Mouse (Mus musculus): Measurements from ENCODE around the gene Nup54. TPM values are rescaled to one million over a fixed set of nuclear protein-coding genes. Genes with fewer than 3 reads are reported as not detected.

Gene Nup54
- polyA plus RNA-seq (2015; fragmentation: Nextera tagmentation; extraction: Ambion mirVana), result 42.8 and 43.5 TPM in 2 replicates

DNA sequence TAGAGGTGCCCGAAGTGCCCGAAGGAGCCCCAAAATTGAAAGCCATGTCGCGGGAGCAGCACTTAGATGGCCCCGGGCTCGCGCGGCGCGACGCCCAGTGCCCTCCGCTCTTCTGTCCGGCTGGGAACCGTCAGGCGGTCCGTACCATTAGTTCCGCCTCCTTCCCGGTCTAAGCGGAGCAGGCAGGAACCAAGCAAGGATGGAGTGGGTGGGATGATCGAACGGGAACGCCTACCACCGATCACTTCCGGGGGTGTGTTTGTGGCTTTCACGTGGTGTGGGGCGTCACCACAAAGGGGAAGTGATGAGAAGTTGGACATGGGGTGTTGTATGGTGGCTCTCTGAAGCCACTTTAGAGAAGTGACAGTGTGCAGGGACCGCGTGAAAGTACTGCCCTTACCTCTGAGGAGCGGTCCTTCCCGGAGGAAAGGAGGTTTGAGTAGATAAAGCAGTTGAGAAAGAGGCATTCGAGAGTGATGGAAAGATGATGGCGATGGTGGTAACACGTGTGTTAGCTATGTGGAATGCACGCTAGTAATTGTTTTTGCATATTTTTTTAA lies at the start of gene Nup54:
Gene Nup54 (minus strand): TSS at position 195 of the 560 bp plus-strand sequence.
- ATAC-seq (ENCODE audit: insufficient read depth, low FRiP score, low read depth), result peak; percentile 99
- WGBS, result under 1% methylated on average over 34 of the region's 34 CpGs
- H3K27me3 ChIP-seq (replicated peaks), result no peaks in the 10 kb centered on the region

DNA sequence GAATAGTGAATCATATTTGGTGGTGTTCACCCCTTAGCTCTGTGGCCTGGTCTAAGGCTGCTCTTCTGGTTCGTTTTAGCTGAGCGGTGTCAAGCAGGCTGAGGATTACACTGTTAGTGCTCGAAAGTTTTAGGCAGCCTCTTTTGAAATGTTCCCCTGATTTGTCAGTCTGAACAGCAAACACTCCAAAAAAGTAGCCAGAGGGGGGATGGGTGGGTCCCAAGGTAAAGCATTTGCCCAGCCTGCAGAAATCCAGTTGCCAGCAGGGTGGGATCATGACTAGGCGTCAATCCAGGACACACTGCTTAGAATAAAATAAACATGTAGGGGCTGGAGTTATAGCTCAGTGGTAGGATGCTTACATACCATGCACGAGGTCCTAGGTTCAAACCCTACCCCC lies 37.8 kb upstream of the Nup54 start:
- Histone ChIP-seq H3K9ac (no peak overlapping the region), H3K27ac (no peak overlapping the region), H3K36me3 (no peaks in the 10 kb centered on the region), H3K4me3 (replicated peaks) (no peak overlapping the region), H3K9me3 (no peaks in the 10 kb centered on the region), H3K4me1 (0 out of 2 replicates have a peak, but pooled peaks cover 3% of the 10 kb centered on the region), H3K4me2 (no peak overlapping the region), H3K27me3 (replicated peaks) (no peaks in the 10 kb centered on the region)
- 51% methylated on average over 5 of the region's 5 CpGs for WGBS
- ATAC-seq (ENCODE audit: insufficient read depth, low FRiP score, low read depth), result no peak

More for the DNA sequence above, at the start of gene Nup54:
- Histone ChIP-seq H3K27ac (peak within 1 kb of the TSS; percentile 85), H3K4me3 (replicated peaks) (peak within 1 kb of the TSS; percentile 99), H3K36me3 (no peaks in the 10 kb centered on the region), H3K9me3 (no peaks in the 10 kb centered on the region), H3K4me1 (no peaks in the 10 kb centered on the region), H3K4me2 (peak within 1 kb of the TSS; percentile 81), H3K9ac (peak within 1 kb of the TSS; percentile 89)

- Histone ChIP-seq H3K9ac (no peak overlapping the region), H3K4me1 (peaks cover 7% of the 10 kb centered on the region; the same call in 1 of the 2 replicates), H3K27ac (no peak overlapping the region; the same call in 1 of the 2 replicates), H3K9me3 (no peaks in the 10 kb centered on the region), H3K4me2 (no peak overlapping the region), H3K27me3 (replicated peaks) (no peaks in the 10 kb centered on the region), H3K36me3 (no peaks in the 10 kb centered on the region), H3K4me3 (replicated peaks) (no peak overlapping the region)
- no peak for ATAC-seq (ENCODE audit: insufficient read depth, low FRiP score, low read depth)
- 86% methylated on average over 4 of the region's 4 CpGs for WGBS
Measured at GRCm38 (mm10) chr5:92471531-92471930, 36.5 kb upstream of the Nup54 start.

- H3K27ac ChIP-seq, result no peak overlapping the region
- 88% methylated on average over 18 of the region's 18 CpGs for WGBS
Measured at GRCm38 (mm10) chr5:92469201-92470130, 34.4 kb upstream of the Nup54 start.

DNA sequence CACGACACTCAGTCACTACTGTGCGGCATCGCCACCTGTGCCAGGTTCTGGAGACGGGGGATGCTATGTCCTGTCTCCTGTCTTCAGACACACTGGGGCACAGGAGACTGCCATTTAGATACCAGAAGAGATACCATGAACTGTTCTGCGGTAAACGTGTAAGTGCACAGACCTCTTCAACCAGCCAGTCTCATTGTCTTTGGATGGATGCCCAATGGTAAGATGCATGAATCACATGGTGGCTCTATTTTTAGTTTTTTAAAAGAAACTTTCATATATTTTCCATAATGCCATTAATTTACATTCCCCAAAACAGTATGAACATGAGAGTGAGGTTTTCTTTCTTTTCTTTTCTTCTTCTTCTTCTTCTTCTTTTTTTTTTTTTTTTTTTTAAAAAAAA lies 33.2 kb upstream of the Nup54 start:
- no peak overlapping the region for H3K27ac ChIP-seq
- H3K4me2 ChIP-seq, result no peak overlapping the region
- no peak overlapping the region for H3K4me3 ChIP-seq (replicated peaks)
- H3K27me3 ChIP-seq (replicated peaks), result no peaks in the 10 kb centered on the region
- WGBS, result 86% methylated on average over 6 of the region's 6 CpGs
- ATAC-seq (ENCODE audit: insufficient read depth, low FRiP score, low read depth), result no peak
- no peaks in the 10 kb centered on the region for H3K9me3 ChIP-seq
- H3K4me1 ChIP-seq, result peaks cover 7% of the 10 kb centered on the region; the same call in 1 of the 2 replicates
- H3K36me3 ChIP-seq, result no peaks in the 10 kb centered on the region
- no peak overlapping the region for H3K9ac ChIP-seq

More at GRCm38 (mm10) chr5:92469201-92470130, 34.4 kb upstream of the Nup54 start:
- no peak overlapping the region for H3K4me3 ChIP-seq (replicated peaks)
- ATAC-seq (ENCODE audit: insufficient read depth, low FRiP score, low read depth), result no peak
- H3K4me2 ChIP-seq, result no peak overlapping the region
- no peaks in the 10 kb centered on the region for H3K27me3 ChIP-seq (replicated peaks)
- no peaks in the 10 kb centered on the region for H3K36me3 ChIP-seq
- H3K9ac ChIP-seq, result no peak overlapping the region
- H3K9me3 ChIP-seq, result no peaks in the 10 kb centered on the region
- H3K4me1 ChIP-seq, result peaks cover 7% of the 10 kb centered on the region; the same call in 1 of the 2 replicates

GRCm38 (mm10) chr5:92467102-92467766 lies 32.2 kb upstream of the Nup54 start:
- no peak overlapping the region for H3K9ac ChIP-seq
- peaks cover 5% of the 10 kb centered on the region; the same call in 1 of the 2 replicates for H3K4me1 ChIP-seq
- no peaks in the 10 kb centered on the region for H3K36me3 ChIP-seq
- H3K4me3 ChIP-seq (replicated peaks), result no peak overlapping the region
- no peak for ATAC-seq (ENCODE audit: insufficient read depth, low FRiP score, low read depth)
- H3K27ac ChIP-seq, result 0 out of 2 replicates have a peak overlapping the region, but pooled peaks have one; percentile 21
- WGBS, result 61% methylated on average over 8 of the region's 8 CpGs
- H3K27me3 ChIP-seq (replicated peaks), result no peaks in the 10 kb centered on the region
- H3K9me3 ChIP-seq, result no peaks in the 10 kb centered on the region
- no peak overlapping the region for H3K4me2 ChIP-seq

- H3K36me3 ChIP-seq, result no peaks in the 10 kb centered on the region
- H3K9me3 ChIP-seq, result no peaks in the 10 kb centered on the region
- H3K4me2 ChIP-seq, result no peak overlapping the region
- peaks cover 5% of the 10 kb centered on the region; the same call in 1 of the 2 replicates for H3K4me1 ChIP-seq
- 79% methylated on average over 5 of the region's 5 CpGs for WGBS
- H3K9ac ChIP-seq, result no peak overlapping the region
- H3K4me3 ChIP-seq (replicated peaks), result no peak overlapping the region
- ATAC-seq (ENCODE audit: insufficient read depth, low FRiP score, low read depth), result no peak
- no peak overlapping the region for H3K27ac ChIP-seq
- H3K27me3 ChIP-seq (replicated peaks), result no peaks in the 10 kb centered on the region
Measured at GRCm38 (mm10) chr5:92465511-92465910, 30.5 kb upstream of the Nup54 start.

GRCm38 (mm10) chr5:92461321-92461720 lies 26.3 kb upstream of the Nup54 start:
- Histone ChIP-seq H3K27me3 (replicated peaks) (no peaks in the 10 kb centered on the region), H3K9me3 (no peaks in the 10 kb centered on the region), H3K36me3 (0 out of 2 replicates have a peak, but pooled peaks cover 3% of the 10 kb centered on the region), H3K4me3 (replicated peaks) (no peak overlapping the region), H3K9ac (no peak overlapping the region), H3K4me2 (no peak overlapping the region), H3K27ac (no peak overlapping the region), H3K4me1 (no peaks in the 10 kb centered on the region)
- ATAC-seq (ENCODE audit: insufficient read depth, low FRiP score, low read depth), result no peak
- WGBS, result 24% methylated on average over 5 of the region's 5 CpGs

DNA sequence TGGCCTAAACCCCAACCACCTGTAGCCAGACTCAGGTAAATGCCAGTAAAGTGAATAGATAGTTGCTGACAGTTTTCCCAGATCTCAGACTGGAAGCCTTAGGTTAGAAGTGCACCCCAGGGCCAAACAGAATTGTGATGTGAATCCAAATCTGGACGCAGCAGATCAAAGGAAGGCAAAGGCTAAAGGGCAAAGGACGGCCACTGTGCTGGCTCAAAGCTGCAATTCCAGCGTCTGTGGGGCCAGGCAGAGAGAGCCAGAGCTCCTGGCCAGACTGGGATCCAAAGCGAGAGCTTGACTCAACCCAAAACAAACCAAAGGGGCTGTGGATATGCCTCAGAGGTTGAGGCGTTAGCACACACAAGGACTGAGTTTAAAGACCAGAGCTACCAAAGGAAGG lies 23.7 kb upstream of the Nup54 start:
- no peak for ATAC-seq (ENCODE audit: insufficient read depth, low FRiP score, low read depth)
- no peak overlapping the region for H3K4me3 ChIP-seq (replicated peaks)
- H3K27me3 ChIP-seq (replicated peaks), result no peaks in the 10 kb centered on the region
- H3K9ac ChIP-seq, result no peak overlapping the region
- 55% methylated on average over 5 of the region's 5 CpGs for WGBS
- H3K36me3 ChIP-seq, result 0 out of 2 replicates have a peak, but pooled peaks cover 3% of the 10 kb centered on the region
- no peak overlapping the region for H3K4me2 ChIP-seq
- H3K27ac ChIP-seq, result no peak overlapping the region
- H3K9me3 ChIP-seq, result no peaks in the 10 kb centered on the region
- no peaks in the 10 kb centered on the region for H3K4me1 ChIP-seq

DNA sequence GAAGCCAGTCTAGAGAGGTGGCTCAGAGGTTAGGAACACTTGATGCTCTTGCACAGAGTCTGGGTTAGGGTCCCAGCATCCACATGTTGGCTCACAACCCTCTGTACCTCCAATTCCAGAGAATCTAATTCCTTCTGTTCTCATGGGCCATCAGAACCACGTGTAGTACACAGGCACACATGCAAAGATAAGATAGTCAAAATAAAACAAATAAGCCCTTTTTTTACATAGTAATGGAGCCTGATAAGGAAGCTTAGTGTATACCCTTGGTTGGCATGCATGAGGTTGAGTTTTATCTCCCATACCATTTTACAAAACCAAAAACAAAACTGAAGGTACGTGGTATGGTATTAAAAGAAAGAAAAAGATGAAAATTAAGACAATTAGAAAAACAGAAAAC lies 22.4 kb upstream of the Nup54 start:
- 74% methylated on average over 2 of the region's 2 CpGs for WGBS
- H3K4me1 ChIP-seq, result no peaks in the 10 kb centered on the region
- H3K9ac ChIP-seq, result no peak overlapping the region
- H3K27ac ChIP-seq, result no peak overlapping the region
- peaks cover 7% of the 10 kb centered on the region; the same call in 1 of the 2 replicates for H3K36me3 ChIP-seq
- H3K27me3 ChIP-seq (replicated peaks), result no peaks in the 10 kb centered on the region
- no peak overlapping the region for H3K4me3 ChIP-seq (replicated peaks)
- no peak for ATAC-seq (ENCODE audit: insufficient read depth, low FRiP score, low read depth)
- H3K9me3 ChIP-seq, result no peaks in the 10 kb centered on the region
- no peak overlapping the region for H3K4me2 ChIP-seq

DNA sequence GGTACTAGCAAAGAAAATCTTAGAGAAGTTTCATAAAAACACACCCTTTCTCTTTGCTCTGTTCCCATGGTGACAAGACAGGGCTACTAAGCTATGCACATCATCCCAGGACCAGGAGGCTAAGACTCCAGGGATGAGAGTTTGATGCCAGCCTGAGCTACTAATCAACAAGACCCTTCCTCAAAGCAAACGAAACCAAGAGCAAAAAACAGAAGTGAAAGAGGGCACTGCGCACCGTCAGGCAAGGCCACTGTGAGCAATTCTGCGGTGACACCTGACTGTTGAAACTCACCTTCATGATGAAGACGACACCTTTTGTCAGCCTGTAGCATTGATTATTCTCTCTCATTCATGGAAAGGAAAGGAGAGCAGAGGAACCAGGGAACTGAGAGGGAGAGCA lies 17.9 kb upstream of the Nup54 start:
- Histone ChIP-seq H3K36me3 (peaks cover 34% of the 10 kb centered on the region), H3K9me3 (no peaks in the 10 kb centered on the region), H3K27me3 (replicated peaks) (no peaks in the 10 kb centered on the region), H3K4me3 (replicated peaks) (no peak overlapping the region), H3K27ac (no peak overlapping the region), H3K9ac (no peak overlapping the region), H3K4me1 (no peaks in the 10 kb centered on the region), H3K4me2 (no peak overlapping the region)
- WGBS, result 92% methylated on average over 5 of the region's 5 CpGs
- ATAC-seq (ENCODE audit: insufficient read depth, low FRiP score, low read depth), result no peak
